Mouse (Mus musculus) thymus, adult 2 months (tissue): ENCODE measurements around the gene Paip2b. TPM values are rescaled to one million over a fixed set of nuclear protein-coding genes. Genes with fewer than 3 reads are reported as not detected.

Experiments used
- DNase-seq: peaks from one replicate; pipeline ENCODE4 v3.0.0; 2021
- H3K27ac ChIP-seq: fragments of 200-500 bp; 2 replicates; pipeline ENCODE4 v1.5.1; 2012; ENCODE audit warnings: low read length, control low read depth; ENCODE audit not compliant: control insufficient read depth, insufficient read depth
- H3K27me3 ChIP-seq: fragments of 200-500 bp; 2 replicates; pipeline ENCODE4 v1.6.1; 2012; ENCODE audit warnings: mild to moderate bottlenecking, low read length, moderate library complexity, mixed read lengths; ENCODE audit not compliant: control insufficient read depth, insufficient read depth
- H3K36me3 ChIP-seq: fragments of 200-500 bp; 2 replicates; pipeline ENCODE4 v1.6.1; 2012; ENCODE audit warnings: mild to moderate bottlenecking, low read length, moderate library complexity; ENCODE audit not compliant: control insufficient read depth, insufficient read depth
- H3K4me1 ChIP-seq: fragments of 200-500 bp; replicated peaks from 2 replicates; pipeline ENCODE4 v1.6.1; 2012; ENCODE audit warnings: low read length; ENCODE audit not compliant: control insufficient read depth, insufficient read depth
- H3K4me3 ChIP-seq: fragments of 200-500 bp; 2 replicates; pipeline ENCODE4 v1.5.1; 2012; ENCODE audit warnings: mild to moderate bottlenecking, low read length, control low read depth, moderate library complexity; ENCODE audit not compliant: control insufficient read depth, insufficient read depth
- CTCF ChIP-seq: fragments of 200-500 bp; IDR thresholded peaks from 2 replicates; pipeline ENCODE4 v1.5.1; 2012; ENCODE audit warnings: mild to moderate bottlenecking, control low read depth, low read length, moderate library complexity, borderline replicate concordance; ENCODE audit not compliant: control insufficient read depth, poor library complexity, insufficient read depth; ENCODE audit errors: extremely low read depth
- POLR2A ChIP-seq: fragments of 200-500 bp; IDR thresholded peaks from 2 replicates; pipeline ENCODE4 v1.6.1; 2012; ENCODE audit warnings: mild to moderate bottlenecking, low read length, control low read depth, moderate library complexity; ENCODE audit not compliant: control insufficient read depth, poor library complexity, insufficient read depth; ENCODE audit errors: extremely low read depth
- WGBS: fragments of 180-500 bp; shearing (Covaris S2); methylation state at CpG from one replicate; pipeline ENCODE4 v1.1.7; 2018; 5-methylcytosine and 5-hydroxymethylcytosine counted together
- polyA plus RNA-seq: library from polyadenylated mRNA; depleted of rRNA; stranded (reverse); fragments of >200 nt; gene quantifications from 2 replicates; pipeline ENCODE4 v1.2.3, GENCODE M21; 2012

Gene Paip2b
- polyA plus RNA-seq, 1 experiment: 15.2 TPM

GRCm38 (mm10) chr6:83788554-83788953, 43.0 kb downstream of the Paip2b start:
- WGBS: 98% methylated on average over 7 of the region's 7 CpGs
- Histone ChIP-seq H3K4me3 (no peak overlapping the region), H3K4me1 (peaks cover 3% of the 10 kb centered on the region; the same call in 1 of the 2 replicates), H3K27me3 (no peaks in the 10 kb centered on the region), H3K27ac (no peak overlapping the region), H3K36me3 (no peaks in the 10 kb centered on the region)
- TF ChIP-seq CTCF (no peak), POLR2A (no peak)
- DNase-seq: no peak

DNA sequence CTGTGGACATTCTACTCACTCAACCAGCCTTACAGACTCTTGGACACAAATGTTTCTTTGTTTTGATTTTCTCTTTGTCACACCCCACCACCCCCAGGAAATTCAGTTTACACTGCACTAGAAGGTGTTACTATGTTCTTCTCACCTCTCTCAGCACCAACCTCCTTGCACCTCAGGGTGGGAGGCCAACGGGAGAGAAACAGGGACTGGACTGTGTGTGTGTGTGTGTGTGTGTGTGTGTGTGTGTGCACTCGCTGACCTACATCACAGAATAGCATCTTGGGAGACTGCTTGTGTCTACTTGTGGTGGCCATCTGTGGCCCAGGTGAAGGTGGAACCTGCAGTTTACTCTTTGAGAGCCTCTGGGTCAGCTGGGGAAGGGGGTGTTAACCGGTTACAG, 45.1 kb downstream of the Paip2b start:
- 89% methylated on average over 3 of the region's 3 CpGs for WGBS
- no peak for DNase-seq
- H3K36me3 ChIP-seq: no peaks in the 10 kb centered on the region
- no peak for TF ChIP-seq POLR2A
- no peak for TF ChIP-seq CTCF
- no peaks in the 10 kb centered on the region for H3K27me3 ChIP-seq
- peaks cover 3% of the 10 kb centered on the region; the same call in 1 of the 2 replicates for H3K4me1 ChIP-seq
- no peak overlapping the region for H3K4me3 ChIP-seq
- no peak overlapping the region for H3K27ac ChIP-seq

DNA sequence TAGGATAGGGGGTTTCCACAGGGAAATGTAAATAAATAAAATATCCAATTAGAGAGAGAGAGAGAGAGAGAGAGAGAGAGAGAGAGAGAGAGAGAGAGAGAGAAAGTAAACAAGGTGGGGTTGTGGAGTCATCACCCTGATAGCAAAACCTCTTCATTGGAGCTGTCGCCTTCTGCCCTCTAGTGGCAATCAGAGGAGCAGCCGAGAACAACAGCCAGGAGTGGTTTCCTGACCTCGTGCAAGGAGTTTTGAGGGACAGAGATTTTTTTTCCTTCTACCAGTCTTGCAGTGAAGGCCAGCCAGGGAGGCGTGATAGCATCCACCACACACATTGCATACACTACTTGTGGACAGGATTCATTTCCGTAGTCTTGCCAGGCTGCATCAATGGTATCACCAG, 52.5 kb downstream of the Paip2b start:
- peak; percentile 69 for DNase-seq
- 12% methylated on average over 5 of the region's 5 CpGs for WGBS
- TF ChIP-seq POLR2A (no peak), CTCF (peak; percentile 64; the same call in 1 of the 2 replicates)

DNA sequence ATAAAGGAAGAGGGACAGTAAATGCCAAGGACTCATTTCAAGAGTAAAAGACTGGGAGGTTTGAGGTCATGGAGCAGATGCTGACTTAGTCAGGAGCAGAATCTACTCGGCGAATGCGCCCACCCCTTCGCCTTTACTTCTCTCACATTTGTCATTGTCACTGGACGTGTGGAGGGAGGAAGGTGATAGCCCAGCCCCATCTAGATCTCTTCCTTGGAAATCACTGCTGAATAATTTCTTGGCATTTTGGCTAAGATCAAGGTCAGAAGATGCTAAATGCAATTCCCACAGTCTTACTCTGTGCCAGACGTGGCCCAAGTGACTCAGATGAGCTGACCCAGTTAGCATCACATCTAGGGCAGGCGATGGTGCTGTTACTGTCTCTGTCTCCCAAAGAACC, 53.2 kb downstream of the Paip2b start:
- TF ChIP-seq POLR2A: no peak
- H3K36me3 ChIP-seq: no peaks in the 10 kb centered on the region; the same call in 1 of the 2 replicates
- H3K27ac ChIP-seq: no peak overlapping the region
- H3K4me3 ChIP-seq: no peak overlapping the region
- no peak for DNase-seq
- peaks cover 11% of the 10 kb centered on the region for H3K4me1 ChIP-seq
- 94% methylated on average over 7 of the region's 7 CpGs for WGBS
- no peaks in the 10 kb centered on the region for H3K27me3 ChIP-seq

More for the DNA sequence above, 52.5 kb downstream of the Paip2b start:
- H3K4me3 ChIP-seq: no peak overlapping the region
- no peaks in the 10 kb centered on the region for H3K27me3 ChIP-seq
- H3K4me1 ChIP-seq: peaks cover 5% of the 10 kb centered on the region
- no peaks in the 10 kb centered on the region for H3K36me3 ChIP-seq
- no peak overlapping the region for H3K27ac ChIP-seq

GRCm38 (mm10) chr6:83775638-83776293, 55.8 kb downstream of the Paip2b start, which contains the start of gene Tex261:
Tex261 (minus strand) TSS chr6:83775813.
- Histone ChIP-seq H3K4me1 (peaks cover 11% of the 10 kb centered on the region), H3K27me3 (no peaks in the 10 kb centered on the region), H3K27ac (peak within 1 kb of the TSS; percentile 78), H3K36me3 (peaks cover 8% of the 10 kb centered on the region), H3K4me3 (peak within 1 kb of the TSS; percentile 91)
- under 1% methylated on average over 45 of the region's 45 CpGs for WGBS
- peak; percentile 91 for DNase-seq
- TF ChIP-seq CTCF: peak; percentile 86; the same call in 1 of the 2 replicates
- TF ChIP-seq POLR2A: peak; percentile 82

DNA sequence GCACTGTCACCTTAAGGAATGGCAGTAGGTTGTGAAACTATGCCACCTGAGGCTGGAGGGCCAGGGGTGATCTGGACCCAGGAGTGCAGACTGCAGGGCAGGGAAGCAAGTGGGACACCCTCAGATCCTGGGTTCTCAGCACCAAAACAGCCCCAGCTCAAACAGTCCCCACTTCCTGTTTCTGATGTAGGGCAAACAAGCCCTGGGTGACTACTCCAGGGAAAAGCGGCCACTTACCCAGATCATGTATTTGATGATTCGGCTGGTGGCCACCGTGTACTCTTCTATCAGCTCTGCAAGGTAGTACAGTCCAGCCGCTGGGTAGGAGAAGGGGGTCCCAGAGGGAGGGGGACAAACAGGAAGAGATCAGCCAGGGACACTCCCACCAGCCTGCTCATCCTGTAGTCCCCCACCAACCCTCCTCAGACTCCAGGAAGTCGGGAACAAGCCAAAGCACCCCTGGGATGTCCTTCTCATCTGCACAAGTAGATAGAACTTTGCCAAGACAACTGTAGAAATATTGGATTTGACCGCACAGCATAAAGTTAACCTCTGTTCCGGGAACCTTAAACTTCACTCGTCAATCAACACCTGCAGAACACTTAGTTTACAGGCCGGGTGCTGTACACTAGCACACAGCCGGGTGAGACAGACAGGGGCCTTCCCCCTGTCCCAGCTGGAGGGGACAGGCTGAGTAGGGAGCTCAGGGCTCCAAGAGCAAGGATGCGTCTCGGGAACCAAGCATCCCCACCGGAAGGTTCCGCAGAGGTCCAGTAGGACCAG, 56.6 kb downstream of the Paip2b start:
- Histone ChIP-seq H3K27ac (peak overlapping the region; percentile 19; the same call in 1 of the 2 replicates), H3K4me3 (peak overlapping the region; percentile 91), H3K36me3 (peaks cover 8% of the 10 kb centered on the region), H3K4me1 (peaks cover 11% of the 10 kb centered on the region), H3K27me3 (no peaks in the 10 kb centered on the region)
- TF ChIP-seq CTCF (no peak), POLR2A (peak; percentile 26; the same call in 1 of the 2 replicates)
- WGBS: under 1% methylated on average over 14 of the region's 14 CpGs
- peak; percentile 52 for DNase-seq
